Mouse (Mus musculus): ENCODE results near the gene Celsr1.
A peak's percentile ranks its signal among the peaks of the same experiment; 100 is the strongest.
"Not testable (repeated sequence)": the region's sequence is repeated elsewhere in the genome, so short reads cannot be mapped to it uniquely, and the experiment has no call there.

The Celsr1 gene

DNA sequence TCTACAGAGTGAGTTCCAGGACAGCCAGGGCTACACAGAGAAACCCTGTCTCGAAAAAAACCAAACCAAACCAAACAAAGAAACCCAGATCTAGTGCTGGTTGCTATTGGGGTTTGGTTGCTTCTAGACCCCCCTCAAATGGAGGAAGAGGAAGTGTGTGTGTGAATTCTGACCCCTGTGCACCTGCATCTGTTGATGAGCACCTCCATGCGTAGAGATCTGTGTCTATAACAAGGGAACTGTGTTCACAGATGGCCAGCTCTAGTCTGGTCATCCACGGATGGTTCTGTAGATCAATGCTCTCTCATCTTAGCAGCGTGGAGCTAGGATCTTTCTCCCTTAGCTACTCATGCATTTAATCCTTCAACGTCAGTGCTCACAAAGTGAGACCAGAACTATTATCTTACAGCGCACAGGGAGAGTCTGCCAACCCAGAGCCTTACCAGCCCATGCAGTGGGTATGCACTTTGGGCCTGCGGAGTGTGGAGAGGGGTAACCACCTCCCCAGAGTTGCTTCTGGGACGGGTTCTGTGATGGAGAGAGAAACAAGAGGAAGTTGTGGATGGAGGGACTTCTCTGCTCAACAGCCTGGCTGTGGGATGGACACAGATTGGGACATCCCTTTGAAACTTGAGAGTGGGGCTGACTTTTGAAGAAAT is 30.7 kb upstream of the Celsr1 start:
- DNase-seq: no peak

DNA sequence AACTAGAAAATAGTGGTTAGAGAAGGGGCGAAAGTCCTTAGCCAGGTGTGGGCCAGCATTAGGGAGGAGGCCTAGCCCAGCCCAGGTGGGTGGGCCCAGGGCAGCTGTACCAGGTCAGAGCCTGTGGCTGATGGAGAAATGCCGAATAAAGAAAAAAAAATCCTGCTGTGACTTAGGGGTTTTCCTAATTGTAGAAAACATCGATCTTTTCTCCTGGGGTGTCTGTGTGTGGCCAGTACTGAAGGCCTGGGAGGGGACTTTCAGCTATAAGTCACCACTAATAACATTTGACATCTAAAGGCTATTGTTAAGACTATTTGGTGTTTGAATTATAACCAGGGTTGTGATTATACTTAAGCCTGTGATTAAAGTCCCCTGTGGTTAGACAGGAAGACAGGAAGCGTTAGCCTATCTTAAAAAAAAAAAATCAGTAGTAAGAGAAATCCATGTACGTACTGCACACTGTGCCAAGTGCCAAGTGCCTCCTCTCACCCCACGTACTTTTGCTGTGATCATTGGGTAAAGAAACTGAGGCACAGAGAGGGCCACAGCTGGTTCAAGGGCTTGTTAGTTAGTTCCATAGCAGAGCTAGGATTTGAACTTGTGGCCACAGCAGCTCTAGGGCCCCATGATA is 28.4 kb upstream of the Celsr1 start:
- no peak for DNase-seq

DNA sequence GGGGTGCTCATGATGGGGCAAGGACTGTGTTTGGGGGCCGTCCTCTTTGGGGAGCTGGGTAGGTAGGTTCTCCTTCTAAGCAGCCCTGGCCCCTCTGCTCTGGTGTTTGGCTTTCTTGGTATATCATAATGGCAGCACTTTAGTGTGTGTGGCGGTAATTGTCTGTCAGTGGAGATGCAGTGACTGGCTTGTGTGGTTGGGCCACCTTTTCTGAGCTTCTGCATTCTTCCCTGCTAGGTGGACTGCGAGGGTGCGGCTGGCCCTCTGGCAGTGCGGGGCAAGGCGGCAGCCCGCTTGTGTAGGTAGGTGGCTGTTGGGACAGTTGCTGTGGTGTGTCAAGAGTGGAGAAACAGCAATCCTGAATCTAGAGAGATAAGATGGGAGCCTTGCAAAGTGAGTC is 27.6 kb upstream of the Celsr1 start:
- no peak for DNase-seq

GRCm38 (mm10) chr15:86060581-86060980 is 27.0 kb upstream of the Celsr1 start:
- DNase-seq: no peak

- no peak for DNase-seq
Measured at GRCm38 (mm10) chr15:86059835-86060380, 26.3 kb upstream of the Celsr1 start.

- peak; percentile 81 for DNase-seq
Measured at GRCm38 (mm10) chr15:86058931-86059834, 25.6 kb upstream of the Celsr1 start.

DNA sequence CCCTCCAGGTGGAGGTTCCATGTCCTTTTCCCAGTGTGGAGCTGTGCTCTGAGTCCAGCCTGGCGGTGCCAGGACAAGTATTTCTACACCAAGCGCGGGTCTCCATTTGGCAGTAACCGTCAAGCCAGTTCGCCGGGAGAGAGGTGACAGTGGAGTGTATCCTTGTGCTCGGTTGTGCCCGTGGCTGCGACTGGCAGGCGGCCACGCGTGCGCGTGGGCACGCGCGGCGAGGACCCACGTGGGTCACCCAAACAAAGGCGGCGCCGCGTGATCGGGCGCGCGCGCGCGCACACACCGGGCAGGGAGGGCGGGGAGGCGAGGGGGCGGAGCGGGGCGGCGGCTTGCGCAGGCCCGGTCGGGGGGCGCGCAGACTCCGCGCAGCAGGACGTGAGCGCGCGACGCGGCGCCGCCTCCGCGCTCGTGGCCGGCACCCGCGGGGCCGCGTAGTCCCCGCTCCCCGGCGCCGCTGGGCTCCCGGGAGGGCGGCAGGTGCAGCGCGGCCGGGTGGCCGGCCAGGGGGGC is 24.9 kb upstream of the Celsr1 start:
- peak; percentile 94 for DNase-seq

GRCm38 (mm10) chr15:86057908-86058307 is 24.3 kb upstream of the Celsr1 start:
- peak; percentile 79 for DNase-seq

DNA sequence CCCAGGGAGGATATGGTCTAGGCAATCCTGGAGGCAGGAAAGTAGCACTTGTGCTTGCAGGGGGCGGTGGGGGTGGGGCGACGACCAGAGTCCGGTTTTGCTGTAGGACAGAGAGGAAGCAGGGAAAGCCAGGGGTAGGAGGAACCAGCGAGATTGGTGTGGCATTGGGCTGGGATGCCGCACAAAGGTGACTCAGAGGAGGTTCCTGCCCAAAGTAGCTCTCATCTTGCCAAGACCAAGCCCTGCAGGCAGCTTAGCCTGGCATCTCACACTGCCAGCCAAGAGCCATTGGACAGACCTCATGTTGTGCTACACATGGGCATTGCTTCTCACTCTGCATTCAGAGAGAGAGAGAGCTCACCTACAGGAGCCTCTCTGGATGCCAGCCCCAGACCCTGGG is 23.8 kb upstream of the Celsr1 start, which contains the start of gene Gramd4:
TSS of gene Gramd4 (plus strand) at position 283 of the 400 bp plus-strand sequence.
- peak; percentile 94 for DNase-seq

- no peak for DNase-seq
Measured at GRCm38 (mm10) chr15:86056221-86056760, 22.7 kb upstream of the Celsr1 start.

- not testable (repeated sequence) for DNase-seq
Measured at GRCm38 (mm10) chr15:86054861-86055260, 21.3 kb upstream of the Celsr1 start.

DNA sequence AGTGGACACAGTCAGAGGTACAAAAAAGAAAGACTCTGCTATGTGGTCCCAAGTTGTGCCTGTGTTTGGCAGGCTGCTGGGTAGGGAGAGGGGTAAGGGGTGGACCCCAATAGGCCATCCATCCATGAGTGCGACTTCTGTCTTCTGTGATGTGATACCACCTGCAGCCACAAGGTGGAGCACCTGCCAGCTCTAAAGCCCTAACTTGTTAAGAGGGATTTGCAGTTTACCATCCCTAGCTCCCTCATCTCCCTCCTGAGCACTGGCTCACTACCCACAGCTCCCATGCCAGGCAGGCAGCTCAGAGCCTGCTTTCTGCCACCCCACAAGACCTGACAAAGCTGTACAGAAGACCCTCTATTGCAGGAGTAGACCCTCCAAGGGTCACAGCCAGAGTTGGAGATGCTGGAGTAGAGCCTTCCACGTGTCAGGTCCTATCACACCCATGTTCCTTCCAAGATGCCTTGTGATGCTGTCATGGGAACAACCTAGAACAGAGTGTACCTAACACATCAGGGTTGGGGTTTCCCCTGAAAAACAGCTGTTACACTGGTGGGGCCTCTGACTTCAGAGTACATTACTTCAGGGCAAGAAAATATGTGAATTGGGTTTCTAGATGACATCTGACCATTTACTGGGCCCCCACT is 20.4 kb upstream of the Celsr1 start:
- peak; percentile 81 for DNase-seq

GRCm38 (mm10) chr15:86051878-86052478 is 18.4 kb upstream of the Celsr1 start:
- no peak for DNase-seq

- DNase-seq: no peak
Measured at GRCm38 (mm10) chr15:86051152-86051551, 17.6 kb upstream of the Celsr1 start.

GRCm38 (mm10) chr15:86050170-86050743 is 16.7 kb upstream of the Celsr1 start:
- DNase-seq: peak; percentile 72

DNA sequence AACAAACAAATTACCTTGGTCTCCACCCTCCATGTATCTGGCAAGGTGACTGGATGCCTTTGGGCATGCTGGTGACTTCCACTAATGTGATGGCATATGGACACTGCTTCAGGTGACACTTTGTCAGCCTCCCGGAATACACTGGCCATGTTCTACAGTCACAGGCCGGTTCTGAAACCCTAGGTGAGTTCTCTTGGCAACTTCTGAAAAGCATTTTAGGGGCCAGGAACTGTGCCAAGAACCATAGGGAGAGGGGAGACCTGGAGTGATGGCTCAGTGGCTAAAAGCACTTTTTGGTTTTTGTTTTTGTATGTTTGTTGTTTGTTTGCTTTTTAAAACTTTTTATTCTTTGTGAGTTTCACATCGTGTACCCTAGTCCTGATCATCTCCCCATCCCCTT is 15.9 kb upstream of the Celsr1 start:
- DNase-seq: no peak

DNA sequence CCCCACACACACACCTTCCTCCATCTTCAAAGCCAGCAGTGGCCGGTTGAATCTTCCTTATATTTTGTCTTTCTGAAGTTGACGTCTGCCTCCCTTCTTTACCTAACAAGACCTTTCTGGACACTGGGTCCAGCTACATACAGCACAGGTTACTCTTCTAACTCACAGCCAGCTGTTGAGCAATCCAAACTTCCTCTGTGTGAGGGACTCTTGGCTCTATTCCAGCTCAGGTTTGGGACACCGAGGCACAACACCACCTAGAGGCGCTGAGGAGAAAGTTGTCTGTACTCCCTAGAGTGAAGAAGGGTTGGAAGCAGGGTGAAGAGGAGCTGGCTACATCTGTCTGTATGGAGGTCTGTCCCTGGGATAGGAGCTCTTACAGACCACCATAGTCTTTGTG is 8.8 kb upstream of the Celsr1 start:
- DNase-seq: no peak

GRCm38 (mm10) chr15:86041421-86041820 is 7.8 kb upstream of the Celsr1 start:
- no peak for DNase-seq

DNA sequence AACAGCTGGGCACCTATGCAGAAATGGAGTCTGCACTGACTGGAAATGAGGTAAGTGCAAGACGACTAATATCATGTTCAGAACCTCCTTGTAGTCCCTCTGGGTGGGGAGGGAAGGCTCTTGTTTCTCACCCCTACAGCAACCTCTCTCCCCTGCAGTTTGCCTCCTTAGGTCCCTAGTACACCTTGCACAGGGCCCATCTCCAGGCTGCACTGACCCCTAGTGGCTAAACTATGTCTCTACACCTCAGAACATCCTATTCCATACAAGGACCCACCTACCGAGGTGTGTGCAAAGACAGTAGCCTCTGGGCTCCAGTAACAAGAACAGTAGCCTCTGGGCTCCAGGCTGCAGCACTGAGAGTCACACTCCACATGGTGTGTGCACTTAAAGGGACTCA is 5.2 kb upstream of the Celsr1 start:
- peak; percentile 62 for DNase-seq

GRCm38 (mm10) chr15:86035913-86036312 is 2.3 kb upstream of the Celsr1 start:
- no peak for DNase-seq

DNA sequence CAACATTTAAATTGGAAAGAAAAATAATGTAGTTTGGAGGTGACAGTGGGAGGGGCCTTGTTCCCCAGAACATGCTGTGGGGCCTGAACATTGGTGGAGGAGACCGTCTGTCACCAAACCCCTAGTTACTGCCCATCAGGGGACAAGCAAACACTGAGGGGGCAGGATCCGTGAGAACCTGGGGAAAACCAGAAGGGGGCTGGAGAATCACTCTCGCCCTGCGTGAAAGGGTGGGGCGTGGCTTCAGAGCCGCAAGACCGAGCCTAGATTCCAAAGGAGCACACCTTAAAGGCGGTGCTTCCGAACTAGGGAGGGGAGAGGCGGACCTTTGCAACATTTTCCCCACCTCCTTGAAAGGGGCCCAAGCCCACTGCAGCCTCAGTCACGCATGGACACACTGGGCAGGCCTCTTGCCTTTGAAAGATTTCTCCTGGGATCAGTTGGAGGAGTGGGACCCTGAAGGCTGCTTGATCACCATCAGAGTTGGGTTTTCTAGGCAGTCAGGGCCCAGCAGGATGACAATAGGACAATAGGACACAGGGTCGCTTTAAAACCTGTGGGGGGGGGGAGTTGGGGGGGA is 1.3 kb upstream of the Celsr1 start:
- DNase-seq: no peak

Data from cerebellum, adult 9-11 months (tissue).